Mouse (Mus musculus): ENCODE data around the gene Pcsk1n.

DNA sequence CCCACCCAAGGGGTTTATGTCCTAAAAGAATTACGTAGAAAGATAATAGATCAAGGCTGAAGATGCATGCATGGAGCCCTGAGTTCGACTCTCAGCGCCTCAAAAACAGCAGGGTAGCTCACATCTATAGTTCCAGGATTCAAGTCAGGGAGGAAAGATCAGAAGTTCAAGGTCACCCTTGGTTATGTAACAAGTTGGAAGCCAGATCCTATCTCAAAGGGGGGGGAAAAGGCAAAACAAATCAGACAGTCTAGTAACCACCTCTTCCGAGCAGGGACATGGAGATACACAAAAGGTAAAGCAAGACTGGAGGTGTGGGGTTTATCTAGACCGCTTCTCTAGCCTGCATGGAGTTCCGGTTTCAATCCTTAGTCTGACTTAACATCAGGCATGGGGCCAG is 6.6 kb downstream of the Pcsk1n start:
- TF ChIP-seq EP300 (IDR thresholded peaks at IDR 0.05; ENCODE audit: low read depth in 1 of 2, low read length in 2 of 2) = no peak
- no peak for TF ChIP-seq RAD21 (IDR thresholded peaks at IDR 0.05; ENCODE audit: low read depth, low read length)
- no peak for TF ChIP-seq CTCF (IDR thresholded peaks at IDR 0.05 in 2 of 3, conservative IDR thresholded peaks at IDR 0.05 in 1 of 3; ENCODE audit: control insufficient read depth in 1 of 3, insufficient read depth in 1 of 3, low read depth in 2 of 3, low read length in 3 of 3, poor library complexity in 1 of 3, severe bottlenecking in 1 of 3)
- TF ChIP-seq MEF2A (IDR thresholded peaks at IDR 0.05; ENCODE audit: extremely low read depth, insufficient replicate concordance, low read depth, low read length, poor library complexity, severe bottlenecking) = no peak
- TF ChIP-seq POLR2A (IDR thresholded peaks at IDR 0.05; ENCODE audit: control insufficient read depth in 1 of 2, insufficient read depth in 1 of 2, low read depth in 1 of 2, low read length in 2 of 2, poor library complexity in 1 of 2) = no peak
- TF ChIP-seq KAT2A (conservative IDR thresholded peaks at IDR 0.05; ENCODE audit: low read depth, low read length) = no peak

Data from MEL (cell line).